Mouse (Mus musculus) kidney, adult 2 months (tissue): ENCODE measurements around the gene Olfr1220. TPM values are rescaled to one million over a fixed set of nuclear protein-coding genes. Genes with fewer than 3 reads are reported as not detected.

Experiments
- DNase-seq: peaks from one replicate; pipeline ENCODE4 v3.0.0; 2021
- H3K27ac ChIP-seq: fragments of 200-500 bp; 2 replicates; pipeline ENCODE4 v1.5.1; 2012; ENCODE audit warnings: low read depth, low read length, control low read depth, inconsistent platforms; ENCODE audit not compliant: insufficient read depth
- H3K27me3 ChIP-seq: fragments of 200-500 bp; replicated peaks from 2 replicates; pipeline ENCODE4 v1.6.1; 2012; ENCODE audit warnings: mild to moderate bottlenecking, moderate library complexity, low read length, inconsistent platforms; ENCODE audit not compliant: control insufficient read depth, insufficient read depth
- H3K36me3 ChIP-seq: fragments of 200-500 bp; 2 replicates; pipeline ENCODE4 v1.6.1; 2012; ENCODE audit warnings: mild to moderate bottlenecking, moderate library complexity, low read length, inconsistent platforms; ENCODE audit not compliant: control insufficient read depth, insufficient read depth
- H3K4me1 ChIP-seq: fragments of 200-500 bp; 2 replicates; pipeline ENCODE4 v1.6.1; 2011; ENCODE audit warnings: low read length; ENCODE audit not compliant: control insufficient read depth, insufficient read depth
- H3K4me3 ChIP-seq: fragments of 200-500 bp; 2 replicates; pipeline ENCODE4 v1.5.1; 2011; ENCODE audit warnings: mild to moderate bottlenecking, low read depth, low read length, control low read depth; ENCODE audit not compliant: insufficient read depth
- CTCF ChIP-seq: fragments of 200-500 bp; conservative IDR thresholded peaks from 2 replicates; pipeline ENCODE4 v1.5.1; 2011; ENCODE audit warnings: low read depth, mild to moderate bottlenecking, control low read depth, low read length, moderate library complexity, mixed read lengths; ENCODE audit not compliant: insufficient read depth, insufficient read length
- POLR2A ChIP-seq: fragments of 200-500 bp; IDR thresholded peaks from one replicate; pipeline ENCODE4 v1.6.1; 2011; ENCODE audit warnings: low read depth, low read length, control low read depth
- WGBS: fragments of 180-500 bp; shearing (Covaris S2); methylation state at CpG from one replicate; pipeline ENCODE4 v1.1.7; 2018; 5-methylcytosine and 5-hydroxymethylcytosine counted together
- polyA plus RNA-seq: library from polyadenylated mRNA; depleted of rRNA; stranded (reverse); fragments of >200 nt; gene quantifications from 2 replicates; pipeline ENCODE4 v1.2.3, GENCODE M21; 2012; rRNA removed

Olfr1220 gene
- polyA plus RNA-seq: not detected in 2 replicates

DNA sequence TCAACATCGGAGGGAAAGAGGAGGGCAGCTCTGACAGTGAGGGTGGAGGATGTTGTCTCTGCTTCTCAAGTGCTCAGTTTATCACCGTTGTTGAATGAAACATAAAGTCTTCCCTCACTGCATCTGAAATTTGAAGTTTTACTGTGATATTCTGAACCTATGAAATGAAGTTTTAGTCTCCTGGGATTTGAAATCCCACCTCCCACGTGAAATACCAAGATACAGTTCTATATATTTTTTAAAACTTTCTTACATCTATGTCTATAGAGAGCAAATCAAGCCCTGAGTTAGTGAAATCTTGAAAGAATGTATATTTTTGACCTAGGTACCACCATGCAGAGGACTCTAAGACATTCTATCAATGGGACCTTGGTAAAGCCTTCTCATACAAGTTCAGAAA lies at the start of gene Olfr1220:
TSS of gene Olfr1220 (minus strand) at position 101 of the 400 bp plus-strand sequence.
- Histone ChIP-seq H3K4me1 (no peaks in the 10 kb centered on the region), H3K36me3 (no peaks in the 10 kb centered on the region), H3K27me3 (no peaks in the 10 kb centered on the region), H3K4me3 (no peak within 1 kb of the TSS), H3K27ac (no peak within 1 kb of the TSS)
- 64% methylated on average over 3 of the region's 3 CpGs for WGBS
- TF ChIP-seq POLR2A (no peak), CTCF (no peak)
- DNase-seq: no peak

DNA sequence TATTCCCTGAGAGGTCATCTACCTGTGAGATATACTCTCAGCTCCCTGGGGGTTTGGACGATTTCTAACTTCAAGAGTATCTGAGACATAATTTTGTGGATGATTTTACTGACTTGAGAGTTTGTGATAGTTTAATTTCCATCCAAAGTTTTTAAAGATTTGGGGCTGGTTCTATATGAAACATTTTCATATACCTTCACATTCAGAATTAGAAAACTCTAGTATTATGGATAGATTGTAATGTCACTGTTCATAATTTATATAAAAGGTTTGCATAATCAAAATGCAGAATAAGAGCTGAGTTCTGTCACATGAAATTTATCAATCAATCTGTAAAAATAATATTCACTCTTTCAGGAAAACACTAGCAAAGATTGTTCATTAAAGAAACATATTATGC lies 44.8 kb upstream of the Olfr1220 start, which contains the start of gene Olfr1223:
TSS of gene Olfr1223 (minus strand) at position 101 of the 400 bp plus-strand sequence.
- WGBS: 63% methylated on average over 1 of the region's 1 CpGs
- TF ChIP-seq POLR2A (no peak), CTCF (no peak)
- no peak within 1 kb of the TSS for H3K4me3 ChIP-seq
- H3K36me3 ChIP-seq: no peaks in the 10 kb centered on the region
- H3K4me1 ChIP-seq: no peaks in the 10 kb centered on the region
- H3K27ac ChIP-seq: no peak within 1 kb of the TSS
- H3K27me3 ChIP-seq: no peaks in the 10 kb centered on the region
- DNase-seq: no peak

DNA sequence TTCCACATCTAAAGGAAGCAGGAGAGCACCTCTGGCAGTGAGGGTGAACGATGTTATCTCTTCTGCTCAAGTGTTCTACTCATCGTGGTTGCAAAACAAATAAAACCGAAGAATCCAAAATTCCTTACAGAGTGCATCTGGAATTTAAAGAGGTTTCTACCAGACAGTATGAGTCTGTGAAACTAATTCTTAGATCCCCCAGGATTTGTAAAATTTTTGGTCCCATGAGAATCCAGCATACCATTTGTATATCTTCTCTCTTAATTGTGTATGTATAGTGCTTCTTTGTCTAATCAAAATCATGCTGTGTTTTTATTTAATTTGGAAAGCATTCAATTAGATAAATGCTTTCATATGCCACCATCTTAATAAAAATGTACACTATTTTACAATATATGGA lies 26.3 kb upstream of the Olfr1220 start, which contains the start of gene Olfr1222:
TSS of gene Olfr1222 (minus strand) at position 101 of the 400 bp plus-strand sequence.
- Histone ChIP-seq H3K4me3 (no peak within 1 kb of the TSS), H3K27ac (no peak within 1 kb of the TSS), H3K4me1 (no peaks in the 10 kb centered on the region), H3K27me3 (no peaks in the 10 kb centered on the region), H3K36me3 (no peaks in the 10 kb centered on the region)
- 73% methylated on average over 3 of the region's 3 CpGs for WGBS
- no peak for DNase-seq
- no peak for TF ChIP-seq POLR2A
- no peak for TF ChIP-seq CTCF

DNA sequence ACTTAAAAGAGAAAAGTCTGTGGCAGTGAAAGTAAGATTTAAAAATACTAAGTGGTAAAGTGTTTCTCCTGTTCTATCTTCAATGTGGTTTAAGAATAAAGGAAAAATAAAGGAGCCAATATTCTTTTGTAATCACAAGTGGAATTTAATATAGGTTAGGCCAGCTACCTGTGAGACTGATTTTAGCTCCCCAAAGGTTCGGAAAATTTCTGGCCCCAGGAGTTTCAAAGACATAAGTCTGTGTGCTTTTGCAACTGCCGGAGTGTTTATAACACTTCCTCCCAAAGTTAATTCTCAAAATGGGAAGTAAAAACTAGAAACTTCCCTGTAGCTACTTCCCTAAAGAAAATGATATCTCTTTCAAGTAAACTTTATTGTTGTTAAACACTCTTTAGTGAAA lies 10.5 kb upstream of the Olfr1220 start, which contains the start of gene Olfr1221:
TSS of gene Olfr1221 (minus strand) at position 101 of the 400 bp plus-strand sequence.
- WGBS: 82% methylated on average over 2 of the region's 2 CpGs
- Histone ChIP-seq H3K4me3 (no peak within 1 kb of the TSS), H3K27ac (no peak within 1 kb of the TSS), H3K36me3 (no peaks in the 10 kb centered on the region), H3K27me3 (no peaks in the 10 kb centered on the region), H3K4me1 (no peaks in the 10 kb centered on the region)
- TF ChIP-seq CTCF: no peak
- no peak for TF ChIP-seq POLR2A
- DNase-seq: no peak

DNA sequence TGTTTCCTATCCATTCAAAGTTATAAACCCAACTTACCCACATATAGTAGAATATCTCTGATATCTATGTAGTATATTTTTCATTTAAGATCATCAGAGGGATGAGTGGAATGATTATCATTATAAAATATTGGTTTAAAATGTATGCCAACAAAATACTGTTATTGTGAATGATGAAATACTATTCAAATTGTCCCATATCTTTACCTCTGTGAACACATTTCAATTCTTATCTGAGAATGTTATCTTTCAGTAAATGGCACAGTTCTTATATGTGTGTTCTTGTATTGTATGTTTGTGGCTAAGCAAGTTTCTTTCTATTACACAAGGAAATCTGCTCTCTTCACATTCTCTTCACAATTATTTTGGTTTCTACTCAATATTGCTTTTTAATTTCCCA lies 984 bp downstream of the Olfr1220 start:
- no peaks in the 10 kb centered on the region for H3K4me1 ChIP-seq
- TF ChIP-seq POLR2A: no peak
- TF ChIP-seq CTCF: no peak
- no peak overlapping the region for H3K27ac ChIP-seq
- H3K4me3 ChIP-seq: no peak overlapping the region
- no peaks in the 10 kb centered on the region for H3K27me3 ChIP-seq
- no peak for DNase-seq
- no peaks in the 10 kb centered on the region for H3K36me3 ChIP-seq

DNA sequence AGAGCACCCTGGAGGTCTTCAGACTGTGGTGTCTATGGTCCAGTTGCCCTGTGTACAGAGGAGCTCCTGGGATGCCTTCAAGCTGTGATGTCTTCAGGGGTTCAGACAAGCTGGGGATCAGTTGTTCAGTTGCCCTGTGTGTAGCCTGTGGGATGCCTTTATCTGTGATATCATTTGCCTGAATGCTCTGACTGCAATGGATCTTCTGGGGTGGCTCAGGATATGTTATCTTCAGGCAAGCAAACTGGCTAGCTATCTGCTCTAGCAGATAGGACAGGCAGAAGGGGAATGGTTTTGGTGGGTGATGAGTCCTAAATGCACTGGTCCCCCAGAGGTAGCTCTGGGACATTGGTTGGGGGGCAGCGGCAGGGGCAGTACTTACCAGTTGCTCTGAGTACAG lies 12.8 kb downstream of the Olfr1220 start:
- no peak overlapping the region for H3K27ac ChIP-seq
- H3K4me3 ChIP-seq: no peak overlapping the region
- 92% methylated on average over 1 of the region's 1 CpGs for WGBS
- H3K36me3 ChIP-seq: no peaks in the 10 kb centered on the region
- H3K4me1 ChIP-seq: no peaks in the 10 kb centered on the region
- H3K27me3 ChIP-seq: no peaks in the 10 kb centered on the region
- no peak for DNase-seq
- TF ChIP-seq CTCF: no peak
- no peak for TF ChIP-seq POLR2A

DNA sequence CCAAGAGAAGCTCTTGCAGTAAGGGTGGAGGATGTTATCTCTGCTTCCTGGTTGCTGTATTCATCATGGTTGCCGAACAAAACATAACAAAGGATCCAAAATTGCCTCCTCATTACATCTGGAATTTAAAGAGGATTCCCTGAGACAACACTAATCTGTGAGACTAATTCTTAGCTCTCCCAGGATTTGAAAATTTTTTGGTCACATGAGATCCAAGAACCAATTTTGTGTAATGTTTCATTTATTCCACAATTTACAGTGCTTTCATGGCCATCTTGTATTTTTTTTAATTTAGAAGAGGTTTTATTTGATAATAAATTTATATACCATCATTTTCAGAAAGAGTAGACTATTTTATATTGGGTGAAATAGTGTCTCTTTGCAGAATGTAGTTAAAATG lies 23.2 kb downstream of the Olfr1220 start, which contains the start of gene Olfr1219:
TSS of gene Olfr1219 (minus strand) at position 101 of the 400 bp plus-strand sequence.
- Histone ChIP-seq H3K4me3 (no peak within 1 kb of the TSS), H3K27ac (no peak within 1 kb of the TSS), H3K36me3 (no peaks in the 10 kb centered on the region), H3K4me1 (no peaks in the 10 kb centered on the region), H3K27me3 (no peaks in the 10 kb centered on the region)
- TF ChIP-seq POLR2A (no peak), CTCF (no peak)
- no peak for DNase-seq
- 45% methylated on average over 1 of the region's 1 CpGs for WGBS
